Mouse (Mus musculus): Measurements from ENCODE around the gene Tnr. TPM values are rescaled to one million over a fixed set of nuclear protein-coding genes. Genes with fewer than 3 reads are reported as not detected.

Gene Tnr
- total RNA-seq (2023), result not detected

GRCm38 (mm10) chr1:159523578-159523977 lies at the start of gene Tnr:
Tnr (plus strand) TSS chr1:159523769.

Data from CD4-positive naive resting alpha-beta T cell, adult 76 days (primary cell).